Mouse (Mus musculus) urinary bladder, postnatal 4 days (tissue): ENCODE measurements around the gene Atf5.

ENCODE experiments used
- DNase-seq, 2 experiments: peaks; one replicate each; pipeline ENCODE4 v3.0.0; 2021 to 2022; ENCODE audit warnings: low spot score in 2 of 2

Atf5 gene

GRCm38 (mm10) chr7:44770046-44770578, 46.3 kb downstream of the Atf5 start:
- peak; percentile 51 to 73 for DNase-seq

GRCm38 (mm10) chr7:44768129-44768528, 48.3 kb downstream of the Atf5 start:
- no peak for DNase-seq
